Mouse (Mus musculus): ENCODE data around the gene Gpr22.

Gene Gpr22

GRCm38 (mm10) chr12:31665999-31666398 is 47.7 kb downstream of the Gpr22 start:
- no peak for DNase-seq

All from cerebellum, adult 9-10 months (tissue).